In genomic region chr11:115812095-115812494, GRCm38 (mm10) we compare ENCODE assay signal across 7 mouse cellular contexts. TPM values are rescaled to one million over a fixed set of nuclear protein-coding genes. Genes with fewer than 3 reads are reported as not detected.
A peak's percentile ranks its signal among the peaks of the same experiment; 100 is the strongest.
DNase-seq lines count a peak whose midpoint lies in the region; ATAC-seq lines count a peak whose summit lies in the region.

No protein-coding gene starts in this region.

- no peak for DNase-seq in embryonic facial prominence, embryonic 14.5 days (ENCODE audit: low spot score)
- peak; percentile 71 for DNase-seq in lung, postnatal 10 days
- no peak for DNase-seq in urinary bladder, postnatal 14 days (ENCODE audit: low spot score)
- DNase-seq in left cerebral cortex, adult 8-10 months (ENCODE audit: low spot score in 2 of 2): no peak
- no peak for DNase-seq in thymus, adult 18-20 months

- H3K4me3 ChIP-seq in embryonic facial prominence, embryonic 14.5 days (ENCODE audit: low read depth, low read length): peak overlapping the region; percentile 87
- peak overlapping the region; percentile 69 for H3K4me3 ChIP-seq in heart, embryonic 12.5 days
- H3K4me3 ChIP-seq in kidney, embryonic 14.5 days (ENCODE audit: low read length): peak overlapping the region; percentile 84

- H3K4me1 ChIP-seq in embryonic facial prominence, embryonic 14.5 days (ENCODE audit: control insufficient read depth, insufficient read depth, low read length): peaks cover 56% of the 10 kb centered on the region
- peaks cover 67% of the 10 kb centered on the region for H3K4me1 ChIP-seq in heart, embryonic 12.5 days (replicated peaks)
- H3K4me1 ChIP-seq in kidney, embryonic 14.5 days (ENCODE audit: control insufficient read depth, insufficient read depth, low read length): peaks cover 52% of the 10 kb centered on the region

- H3K36me3 ChIP-seq in embryonic facial prominence, embryonic 14.5 days (ENCODE audit: control insufficient read depth, insufficient read depth, low read length): peaks cover 16% of the 10 kb centered on the region; the same call in 1 of the 2 replicates
- peaks cover 40% of the 10 kb centered on the region for H3K36me3 ChIP-seq in heart, embryonic 12.5 days
- H3K36me3 ChIP-seq in kidney, embryonic 14.5 days (ENCODE audit: control insufficient read depth, insufficient read depth, low read length): peaks cover 16% of the 10 kb centered on the region

- H3K9ac ChIP-seq in embryonic facial prominence, embryonic 14.5 days (ENCODE audit: low read depth, low read length): peak overlapping the region; percentile 87
- peak overlapping the region; percentile 96 for H3K9ac ChIP-seq in heart, embryonic 12.5 days
- H3K9ac ChIP-seq in kidney, embryonic 14.5 days (ENCODE audit: low read depth, low read length): peak overlapping the region; percentile 84; the same call in 1 of the 2 replicates

- no peaks in the 10 kb centered on the region for H3K27me3 ChIP-seq in embryonic facial prominence, embryonic 14.5 days (replicated peaks; ENCODE audit: control insufficient read depth, insufficient read depth, low read length)
- H3K27me3 ChIP-seq in heart, embryonic 12.5 days (replicated peaks): no peaks in the 10 kb centered on the region
- H3K27me3 ChIP-seq in kidney, embryonic 14.5 days (ENCODE audit: control insufficient read depth, insufficient read depth, low read length): no peaks in the 10 kb centered on the region

- H3K27ac ChIP-seq in embryonic facial prominence, embryonic 14.5 days (replicated peaks; ENCODE audit: low read depth, low read length): 0 out of 2 replicates have a peak overlapping the region, but pooled peaks have one; percentile 44
- peak overlapping the region; percentile 91 for H3K27ac ChIP-seq in heart, embryonic 12.5 days (ENCODE audit: poor library complexity, severe bottlenecking)
- peak overlapping the region; percentile 81 for H3K27ac ChIP-seq in kidney, embryonic 14.5 days (ENCODE audit: low read depth, low read length)

- WGBS in embryonic facial prominence, embryonic 14.5 days: 18% methylated on average over 7 of the region's 7 CpGs
- 17% methylated on average over 7 of the region's 7 CpGs for WGBS in heart, embryonic 12.5 days
- 35% methylated on average over 7 of the region's 7 CpGs for WGBS in kidney, embryonic 14.5 days

- H3K4me2 ChIP-seq in embryonic facial prominence, embryonic 14.5 days (ENCODE audit: low read depth, low read length): peak overlapping the region; percentile 88
- H3K4me2 ChIP-seq in heart, embryonic 12.5 days: peak overlapping the region; percentile 86
- H3K4me2 ChIP-seq in kidney, embryonic 14.5 days (replicated peaks; ENCODE audit: low read depth, low read length): peak overlapping the region; percentile 82

- no peak for ATAC-seq in embryonic facial prominence, embryonic 14.5 days (ENCODE audit: low read depth)
- no peak for ATAC-seq in heart, embryonic 12.5 days (ENCODE audit: insufficient number of reproducible peaks, low FRiP score)
- no peak for ATAC-seq in kidney, embryonic 14.5 days (ENCODE audit: low FRiP score, low TSS enrichment)

- H3K9me3 ChIP-seq in embryonic facial prominence, embryonic 14.5 days (ENCODE audit: control insufficient read depth, low read length): no peaks in the 10 kb centered on the region
- no peaks in the 10 kb centered on the region for H3K9me3 ChIP-seq in heart, embryonic 12.5 days (replicated peaks)
- no peaks in the 10 kb centered on the region for H3K9me3 ChIP-seq in kidney, embryonic 14.5 days (ENCODE audit: control insufficient read depth, low read length)

RNA-seq across cellular contexts. Expression of gene Caskin2, which starts 1.3 kb away (rescaled TPM):
- 16.2 and 16.8 TPM in 2 replicates for polyA plus RNA-seq in embryonic facial prominence, embryonic 14.5 days (2014; fragmentation: Nextera tagmentation; extraction: Ambion mirVana)
- 23.5 and 25.3 TPM in 2 replicates for polyA plus RNA-seq in heart, embryonic 12.5 days (2016; fragmentation: Nextera tagmentation; extraction: Ambion mirVana)
- 14.2 and 17.5 TPM in 2 replicates for polyA plus RNA-seq in kidney, embryonic 14.5 days (2014; fragmentation: Nextera tagmentation; extraction: Ambion mirVana)
- total RNA-seq in left cerebral cortex, adult 8-10 months (2022): 10 to 100 TPM; 18.2 to 18.9 (median 18.4) TPM

RNA-seq across cellular contexts. Expression of gene Tsen54, which starts 2.4 kb away (rescaled TPM):
- 21.2 and 26.8 TPM in 2 replicates for polyA plus RNA-seq in embryonic facial prominence, embryonic 14.5 days (2014; fragmentation: Nextera tagmentation; extraction: Ambion mirVana)
- 23.0 and 29.2 TPM in 2 replicates for polyA plus RNA-seq in heart, embryonic 12.5 days (2016; fragmentation: Nextera tagmentation; extraction: Ambion mirVana)
- 26.2 and 34.9 TPM in 2 replicates for polyA plus RNA-seq in kidney, embryonic 14.5 days (2014; fragmentation: Nextera tagmentation; extraction: Ambion mirVana)
- total RNA-seq in left cerebral cortex, adult 8-10 months (2022): 10 to 100 TPM; 12.4 to 17.1 (median 14.5) TPM

RNA-seq across cellular contexts. Expression of gene Llgl2, which starts 11.8 kb away (rescaled TPM):
- 11.9 and 12.1 TPM in 2 replicates for polyA plus RNA-seq in embryonic facial prominence, embryonic 14.5 days (2014; fragmentation: Nextera tagmentation; extraction: Ambion mirVana)
- polyA plus RNA-seq in heart, embryonic 12.5 days (2016; fragmentation: Nextera tagmentation; extraction: Ambion mirVana): 22.5 and 25.8 TPM in 2 replicates
- polyA plus RNA-seq in kidney, embryonic 14.5 days (2014; fragmentation: Nextera tagmentation; extraction: Ambion mirVana): 24.3 and 28.7 TPM in 2 replicates
- 1 to 10 TPM; 2.5 to 5.2 (median 4.6) TPM for total RNA-seq in left cerebral cortex, adult 8-10 months (2022)

RNA-seq across cellular contexts. Expression of gene Myo15b, which starts 46.1 kb away (rescaled TPM):
- polyA plus RNA-seq in embryonic facial prominence, embryonic 14.5 days (2014; fragmentation: Nextera tagmentation; extraction: Ambion mirVana): 0.08 and 0.54 TPM in 2 replicates
- 0.17 and 0.37 TPM in 2 replicates for polyA plus RNA-seq in heart, embryonic 12.5 days (2016; fragmentation: Nextera tagmentation; extraction: Ambion mirVana)
- 2.8 and 5.5 TPM in 2 replicates for polyA plus RNA-seq in kidney, embryonic 14.5 days (2014; fragmentation: Nextera tagmentation; extraction: Ambion mirVana)
- total RNA-seq in left cerebral cortex, adult 8-10 months (2022): under 1 TPM; 0.07 to 0.89 (median 0.57) TPM

RNA-seq across cellular contexts. Expression of gene Tmem94, which starts 46.9 kb away (rescaled TPM):
- polyA plus RNA-seq in embryonic facial prominence, embryonic 14.5 days (2014; fragmentation: Nextera tagmentation; extraction: Ambion mirVana): 15.4 and 18.2 TPM in 2 replicates
- 52.4 and 52.5 TPM in 2 replicates for polyA plus RNA-seq in heart, embryonic 12.5 days (2016; fragmentation: Nextera tagmentation; extraction: Ambion mirVana)
- polyA plus RNA-seq in kidney, embryonic 14.5 days (2014; fragmentation: Nextera tagmentation; extraction: Ambion mirVana): 12.4 and 19.9 TPM in 2 replicates
- total RNA-seq in left cerebral cortex, adult 8-10 months (2022): 10 to 100 TPM; 58.1 to 66.3 (median 62.9) TPM
